Mouse (Mus musculus) embryonic facial prominence, embryonic 10.5 days (tissue): ENCODE results near the gene Lrig1. TPM values are rescaled to one million over a fixed set of nuclear protein-coding genes. Genes with fewer than 3 reads are reported as not detected.

Source experiments
- DNase-seq: peaks from one replicate; pipeline ENCODE4 v3.0.0-alpha.2; 2017; ENCODE audit warnings: low spot score
- H3K27ac ChIP-seq: fragments of 300-500 bp; sonication (generic); replicated peaks from 2 replicates; pipeline ENCODE4 v1.5.1; 2016; ENCODE audit warnings: mild to moderate bottlenecking
- H3K27me3 ChIP-seq: fragments of 300-500 bp; sonication (generic); replicated peaks from 2 replicates; pipeline ENCODE4 v1.6.1; 2016; ENCODE audit warnings: low read depth, mild to moderate bottlenecking; ENCODE audit not compliant: poor library complexity, severe bottlenecking
- H3K36me3 ChIP-seq: fragments of 300-500 bp; sonication (generic); replicated peaks from 2 replicates; pipeline ENCODE4 v1.6.1; 2016; ENCODE audit warnings: mild to moderate bottlenecking, moderate library complexity
- H3K4me1 ChIP-seq: fragments of 300-500 bp; sonication (generic); 2 replicates; pipeline ENCODE4 v1.6.1; 2016
- H3K4me3 ChIP-seq: fragments of 300-500 bp; sonication (generic); 2 replicates; pipeline ENCODE4 v1.5.1; 2016; ENCODE audit warnings: mild to moderate bottlenecking, moderate library complexity
- H3K9me3 ChIP-seq: fragments of 300-500 bp; sonication (generic); 2 replicates; pipeline ENCODE4 v1.6.1; 2016; ENCODE audit warnings: mild to moderate bottlenecking
- WGBS: fragments of 180-500 bp; shearing (Covaris S2); methylation state at CpG from one replicate; pipeline ENCODE4 v1.1.7; 2016; 5-methylcytosine and 5-hydroxymethylcytosine counted together
- polyA plus RNA-seq: library from polyadenylated mRNA; unstranded; fragments of >200 nt; fragmentation: Nextera tagmentation; extraction: Ambion mirVana; gene quantifications from 2 replicates; pipeline ENCODE4 v1.2.1, GENCODE M21; 2016

Gene Lrig1
- polyA plus RNA-seq, 1 experiment from 2014 or later = 11.8 TPM

GRCm38 (mm10) chr6:94637024-94637434 lies 62.9 kb downstream of the Lrig1 start:
- Histone ChIP-seq H3K9me3 (no peaks in the 10 kb centered on the region), H3K27me3 (no peaks in the 10 kb centered on the region), H3K4me1 (peaks cover 65% of the 10 kb centered on the region), H3K4me3 (no peak overlapping the region), H3K27ac (no peak overlapping the region), H3K36me3 (no peaks in the 10 kb centered on the region)
- 58% methylated on average over 5 of the region's 5 CpGs for WGBS
- no peak for DNase-seq

DNA sequence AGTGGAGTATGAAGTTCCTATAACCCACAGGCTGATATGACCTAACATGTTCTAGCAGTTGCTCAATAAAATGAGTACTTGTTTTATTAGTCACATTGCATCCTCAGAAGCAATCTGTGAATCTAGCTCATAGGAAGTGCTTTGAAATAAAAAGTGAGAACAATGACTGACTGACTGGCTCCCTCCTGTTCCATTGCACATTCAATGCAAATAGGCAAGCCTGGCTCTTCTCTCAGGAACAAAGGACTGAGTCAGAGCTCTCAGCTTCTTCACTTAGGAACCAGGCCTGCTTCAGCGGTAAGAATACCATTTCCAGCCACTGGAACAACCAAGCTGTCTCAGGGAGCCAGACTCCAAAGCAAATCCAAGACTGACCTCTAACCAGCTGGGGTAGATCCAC lies 64.6 kb downstream of the Lrig1 start:
- H3K36me3 ChIP-seq = no peaks in the 10 kb centered on the region
- H3K9me3 ChIP-seq = no peaks in the 10 kb centered on the region
- peaks cover 72% of the 10 kb centered on the region for H3K4me1 ChIP-seq
- no peak overlapping the region for H3K4me3 ChIP-seq
- DNase-seq = no peak
- H3K27ac ChIP-seq = no peak overlapping the region; the same call in 1 of the 2 replicates
- WGBS = 50% methylated on average over 1 of the region's 1 CpGs
- H3K27me3 ChIP-seq = no peaks in the 10 kb centered on the region

- WGBS = 77% methylated on average over 9 of the region's 9 CpGs
- no peaks in the 10 kb centered on the region for H3K9me3 ChIP-seq
- peaks cover 3% of the 10 kb centered on the region for H3K36me3 ChIP-seq
- no peaks in the 10 kb centered on the region for H3K27me3 ChIP-seq
- DNase-seq = no peak
- no peak overlapping the region for H3K4me3 ChIP-seq
- peaks cover 73% of the 10 kb centered on the region for H3K4me1 ChIP-seq
- H3K27ac ChIP-seq = no peak overlapping the region
These were observed 65.2 kb downstream of the Lrig1 start for GRCm38 (mm10) chr6:94634710-94635109.

- peaks cover 8% of the 10 kb centered on the region for H3K36me3 ChIP-seq
- no peak overlapping the region for H3K27ac ChIP-seq
- H3K4me3 ChIP-seq = no peak overlapping the region
- peaks cover 75% of the 10 kb centered on the region for H3K4me1 ChIP-seq
- 89% methylated on average over 4 of the region's 4 CpGs for WGBS
- no peaks in the 10 kb centered on the region for H3K27me3 ChIP-seq
- no peak for DNase-seq
- H3K9me3 ChIP-seq = no peaks in the 10 kb centered on the region
These were observed 65.7 kb downstream of the Lrig1 start for GRCm38 (mm10) chr6:94634274-94634673.

DNA sequence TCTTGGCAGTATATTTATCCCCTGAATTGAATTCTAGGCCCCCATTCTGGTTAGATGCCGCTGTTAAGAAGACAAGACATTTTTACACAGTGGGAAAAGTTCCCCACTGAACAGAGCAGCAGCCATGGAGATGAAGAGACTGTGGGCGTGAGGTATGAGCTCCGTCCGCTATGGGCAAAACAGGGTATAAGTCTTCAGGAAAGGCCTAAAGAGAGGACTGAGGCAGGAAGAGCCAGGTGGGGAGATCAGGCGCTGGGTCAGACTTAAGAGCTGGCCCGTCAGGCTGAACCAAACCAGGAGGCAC lies 68.2 kb downstream of the Lrig1 start:
- H3K36me3 ChIP-seq = peaks cover 27% of the 10 kb centered on the region
- H3K27ac ChIP-seq = peak overlapping the region; percentile 52
- 77% methylated on average over 6 of the region's 6 CpGs for WGBS
- H3K9me3 ChIP-seq = no peaks in the 10 kb centered on the region
- no peaks in the 10 kb centered on the region for H3K27me3 ChIP-seq
- DNase-seq = no peak
- H3K4me3 ChIP-seq = no peak overlapping the region
- H3K4me1 ChIP-seq = peaks cover 78% of the 10 kb centered on the region

GRCm38 (mm10) chr6:94631051-94631778 lies 68.7 kb downstream of the Lrig1 start:
- Histone ChIP-seq H3K27me3 (no peaks in the 10 kb centered on the region), H3K4me3 (no peak overlapping the region), H3K36me3 (peaks cover 32% of the 10 kb centered on the region), H3K27ac (peak overlapping the region; percentile 52), H3K4me1 (peaks cover 79% of the 10 kb centered on the region), H3K9me3 (no peaks in the 10 kb centered on the region)
- DNase-seq = no peak
- WGBS = 69% methylated on average over 7 of the region's 7 CpGs

GRCm38 (mm10) chr6:94628787-94629186 lies 71.2 kb downstream of the Lrig1 start:
- H3K36me3 ChIP-seq = peaks cover 57% of the 10 kb centered on the region
- no peak for DNase-seq
- H3K4me3 ChIP-seq = no peak overlapping the region
- peaks cover 64% of the 10 kb centered on the region for H3K4me1 ChIP-seq
- WGBS = 83% methylated on average over 6 of the region's 6 CpGs
- H3K27ac ChIP-seq = no peak overlapping the region
- no peaks in the 10 kb centered on the region for H3K9me3 ChIP-seq
- H3K27me3 ChIP-seq = no peaks in the 10 kb centered on the region

GRCm38 (mm10) chr6:94627714-94628595 lies 72.0 kb downstream of the Lrig1 start:
- Histone ChIP-seq H3K4me1 (peaks cover 64% of the 10 kb centered on the region), H3K9me3 (no peaks in the 10 kb centered on the region), H3K27me3 (no peaks in the 10 kb centered on the region), H3K27ac (no peak overlapping the region), H3K36me3 (peaks cover 64% of the 10 kb centered on the region), H3K4me3 (no peak overlapping the region)
- 66% methylated on average over 15 of the region's 15 CpGs for WGBS
- no peak for DNase-seq

- Histone ChIP-seq H3K36me3 (peaks cover 76% of the 10 kb centered on the region), H3K9me3 (no peaks in the 10 kb centered on the region), H3K4me3 (no peak overlapping the region), H3K27ac (0 out of 2 replicates have a peak overlapping the region, but pooled peaks have one; percentile 0), H3K4me1 (peaks cover 54% of the 10 kb centered on the region), H3K27me3 (no peaks in the 10 kb centered on the region)
- WGBS = 47% methylated on average over 2 of the region's 2 CpGs
- DNase-seq = no peak
These were observed 73.2 kb downstream of the Lrig1 start for GRCm38 (mm10) chr6:94626807-94627206.

DNA sequence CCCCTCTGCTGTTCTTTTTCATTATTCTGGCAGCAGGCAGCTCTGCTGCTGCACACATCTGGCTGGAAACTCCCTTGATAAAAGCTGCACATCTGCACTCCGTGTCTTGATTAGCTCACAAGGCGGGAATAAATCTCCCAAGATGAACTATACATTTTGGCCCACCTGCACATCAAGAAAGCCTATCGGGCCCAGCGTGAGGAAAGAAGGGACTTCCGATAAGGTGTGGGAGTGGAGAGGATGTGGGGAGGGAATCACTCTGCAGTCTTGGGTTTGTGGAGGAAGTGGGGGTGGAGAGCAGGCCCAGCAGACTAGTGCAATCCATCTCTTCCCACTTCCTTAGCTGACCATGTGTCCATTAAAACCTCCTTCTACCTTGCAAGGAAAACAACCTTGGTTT lies 74.1 kb downstream of the Lrig1 start:
- WGBS = 78% methylated on average over 5 of the region's 5 CpGs
- Histone ChIP-seq H3K27me3 (no peaks in the 10 kb centered on the region), H3K27ac (no peak overlapping the region), H3K36me3 (peaks cover 85% of the 10 kb centered on the region), H3K9me3 (no peaks in the 10 kb centered on the region), H3K4me3 (no peak overlapping the region), H3K4me1 (peaks cover 45% of the 10 kb centered on the region)
- DNase-seq = no peak

GRCm38 (mm10) chr6:94624543-94624942 lies 75.4 kb downstream of the Lrig1 start:
- H3K36me3 ChIP-seq = peaks cover 93% of the 10 kb centered on the region

DNA sequence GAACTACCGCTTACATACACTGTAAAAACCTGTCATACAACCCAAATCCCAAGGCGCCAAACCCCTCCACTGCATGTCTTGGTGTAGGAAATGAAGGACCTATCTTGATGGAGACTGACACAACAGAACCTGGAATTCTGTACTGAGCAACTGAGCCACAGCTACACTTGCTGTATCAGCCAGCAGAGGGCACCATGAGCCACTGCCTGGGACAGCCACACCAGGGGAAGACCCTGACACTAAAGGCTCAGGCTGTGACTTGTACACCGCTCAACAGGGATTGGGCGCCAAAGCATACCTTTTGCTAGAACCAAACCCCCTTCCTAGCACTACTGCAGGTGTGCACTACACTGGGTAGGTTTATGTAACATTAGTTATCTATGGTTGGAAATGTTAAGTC lies 77.0 kb downstream of the Lrig1 start:
- H3K27ac ChIP-seq = no peak overlapping the region
- H3K36me3 ChIP-seq = peaks cover 98% of the 10 kb centered on the region
- DNase-seq = peak; percentile 73
- H3K4me3 ChIP-seq = no peak overlapping the region
- H3K4me1 ChIP-seq = peaks cover 24% of the 10 kb centered on the region
- 82% methylated on average over 4 of the region's 4 CpGs for WGBS
- H3K27me3 ChIP-seq = no peaks in the 10 kb centered on the region
- no peaks in the 10 kb centered on the region for H3K9me3 ChIP-seq

More at GRCm38 (mm10) chr6:94624543-94624942, 75.4 kb downstream of the Lrig1 start:
- DNase-seq = no peak
- Histone ChIP-seq H3K4me3 (no peak overlapping the region), H3K4me1 (peaks cover 33% of the 10 kb centered on the region), H3K27ac (no peak overlapping the region), H3K9me3 (no peaks in the 10 kb centered on the region), H3K27me3 (no peaks in the 10 kb centered on the region)
- 93% methylated on average over 5 of the region's 5 CpGs for WGBS
